Mouse (Mus musculus) 3134 (cell line): ENCODE measurements around the gene Dnah17.

Experiments
- DNase-seq: peaks from one replicate; pipeline ENCODE4 v3.0.0-alpha.2; 2011; ENCODE audit warnings: low spot score; ENCODE audit not compliant: insufficient read length; ENCODE audit errors: extremely low read depth

Gene Dnah17

GRCm38 (mm10) chr11:117975211-117975967 lies 155.0 kb downstream of the Dnah17 start:
- DNase-seq, result no peak

DNA sequence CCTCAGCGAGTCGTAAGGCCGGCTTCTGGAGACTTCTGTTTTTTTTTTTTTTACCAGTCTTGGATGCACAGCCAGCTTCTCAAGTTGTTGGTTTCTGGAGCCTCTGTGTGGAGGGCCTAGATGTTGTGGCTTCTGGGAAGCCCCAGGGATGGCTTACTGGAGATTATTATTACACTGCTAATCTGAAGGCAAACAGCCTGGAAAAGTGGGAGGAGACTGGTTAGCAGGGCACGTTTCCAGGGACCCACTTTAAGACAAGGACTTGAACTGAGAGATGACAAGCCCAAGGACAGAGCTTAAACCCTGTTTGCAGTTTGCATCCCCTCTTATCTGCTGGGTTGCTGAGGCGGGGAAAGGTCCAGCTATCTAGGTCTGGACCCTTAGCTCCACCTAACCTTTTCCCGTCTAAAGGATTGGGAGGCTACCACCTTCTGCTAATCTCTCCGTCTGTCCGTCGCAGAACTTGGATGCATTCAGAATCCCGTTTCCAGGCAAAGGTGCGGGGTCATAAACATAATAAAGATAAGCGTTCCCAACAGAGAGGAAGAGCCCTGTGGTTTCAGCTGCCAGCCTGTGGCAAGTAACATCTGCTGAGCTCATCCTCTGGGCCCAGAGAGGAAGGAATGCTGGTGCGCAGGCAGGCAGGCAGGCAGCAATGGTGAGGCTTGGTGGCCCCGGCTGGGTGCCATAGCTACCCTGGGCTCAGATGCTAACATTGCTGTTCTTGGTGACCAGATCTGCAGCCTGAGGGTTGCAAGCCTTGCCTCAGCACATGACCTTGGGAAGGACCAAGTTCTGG lies 155.9 kb downstream of the Dnah17 start:
- DNase-seq, result no peak

GRCm38 (mm10) chr11:117973569-117973968 lies 156.9 kb downstream of the Dnah17 start:
- DNase-seq, result no peak

- DNase-seq, result no peak
Measured at GRCm38 (mm10) chr11:117972656-117973558, 157.5 kb downstream of the Dnah17 start.
